ENCODE assay signal across 8 mouse cellular contexts in genomic region chr6:89643798-89644270, GRCm38 (mm10). TPM values are rescaled to one million over a fixed set of nuclear protein-coding genes. Genes with fewer than 3 reads are reported as not detected.
DNase-seq lines count a peak whose midpoint lies in the region; ATAC-seq lines count a peak whose summit lies in the region.

Txnrd3 (plus strand) TSS chr6:89643988.

- intact Hi-C loops in gastrocnemius, postnatal 14 days (cut with DNase I; ENCODE audit: low total_unique reads), result no loop called here
- intact Hi-C loops in left cerebral cortex, postnatal 10 days (cut with DNase I), result no loop called here

- peak; percentile 92 for DNase-seq in adipocyte (ENCODE audit: low spot score)
- DNase-seq in embryo, embryonic 10 days (ENCODE audit: low spot score), result peak; percentile 89
- peak; percentile 94 for DNase-seq in gastrocnemius, postnatal 14 days
- DNase-seq in left cerebral cortex, postnatal 10 days (ENCODE audit: extremely low spot score in 1 of 2, low spot score in 2 of 2), result peak; percentile 69 to 93
- DNase-seq in right cerebral cortex, postnatal 25 days, result peak; percentile 81
- peak; percentile 89 to 93 for DNase-seq in urinary bladder, postnatal 4 days (ENCODE audit: low spot score in 2 of 2)

- ATAC-seq in inflammation-experienced regulatory T-cells, adult 6 months, result peak; percentile 84
- peak; percentile 88 for ATAC-seq in megakaryocyte-erythroid progenitor cell, adult 5-6 weeks (replicated peaks; ENCODE audit: low FRiP score, low TSS enrichment, poor library complexity, severe bottlenecking)

RNA-seq across cellular contexts. Expression of gene Txnrd3, which starts in this region (rescaled TPM):
- 1 to 10 TPM; 7.2 to 8.5 TPM for total RNA-seq in gastrocnemius, postnatal 14 days (2021)
- under 1 TPM in 2 of 3 experiments, not detected in 1; 0.48 to 0.74 TPM for polyA plus RNA-seq in inflammation-experienced regulatory T-cells, adult 6 months (2017; shearing (Covaris generic))
- 10 to 100 TPM in 1 of 2 experiments, 1 to 10 TPM in 1; 10.0 to 10.6 TPM for total RNA-seq in left cerebral cortex, postnatal 10 days (2021)
- 11.1 and 12.3 TPM in 2 replicates for total RNA-seq in megakaryocyte-erythroid progenitor cell, adult 5-6 weeks (2014; fragmentation: Nextera tagmentation)
- 21.6 and 22.8 TPM in 2 replicates for total RNA-seq in megakaryocyte-erythroid progenitor cell, adult 5-6 weeks (2017)

Comparison
In these comparisons a context has a peak if more than half of its experiments do, and no peak if none do; other contexts are left out.
1. Peak in every context shown above with its lines: DNase-seq and ATAC-seq.
2. Peak in ATAC-seq in inflammation-experienced regulatory T-cells, adult 6 months; RNA of the gene not detected or under 1 TPM.